Mouse (Mus musculus): ENCODE results near the gene Rfc2.

Gene Rfc2

DNA sequence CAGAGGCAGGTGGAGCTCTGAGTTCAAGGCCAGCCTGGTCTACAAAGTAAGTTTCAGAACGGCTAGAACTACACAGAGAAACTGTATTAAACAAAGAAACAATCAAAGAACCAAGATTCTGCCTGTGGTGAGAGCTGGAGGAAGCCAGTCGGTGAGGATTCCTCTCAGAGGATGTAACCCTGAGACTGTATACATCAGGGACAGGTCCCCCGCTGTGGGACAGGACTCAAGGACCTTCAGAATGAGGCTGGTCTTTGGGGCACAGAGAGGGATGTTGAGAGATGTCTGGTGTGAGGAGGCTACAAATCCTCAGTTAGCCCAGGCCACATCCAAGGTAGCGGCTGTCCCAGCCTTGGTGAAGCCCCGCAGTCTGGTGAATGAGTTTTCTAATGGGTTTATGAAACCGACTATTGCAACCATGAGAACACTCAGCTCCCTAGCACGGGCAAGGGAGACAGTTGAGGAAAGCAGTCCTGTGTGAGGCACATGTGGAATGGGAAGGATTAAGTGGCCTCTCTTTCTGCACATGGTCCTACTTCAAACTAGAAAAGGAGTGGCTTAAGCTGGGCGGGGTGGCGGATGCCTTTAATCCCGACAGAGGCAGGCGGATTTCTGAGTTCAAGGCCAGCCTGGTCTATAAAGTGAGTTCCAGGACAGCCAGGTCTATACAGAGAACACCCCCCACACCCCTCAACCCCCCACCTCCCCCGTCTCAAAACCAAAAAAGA lies 28.9 kb downstream of the Rfc2 start:
- DNase-seq (ENCODE audit: low read depth) = no peak

DNA sequence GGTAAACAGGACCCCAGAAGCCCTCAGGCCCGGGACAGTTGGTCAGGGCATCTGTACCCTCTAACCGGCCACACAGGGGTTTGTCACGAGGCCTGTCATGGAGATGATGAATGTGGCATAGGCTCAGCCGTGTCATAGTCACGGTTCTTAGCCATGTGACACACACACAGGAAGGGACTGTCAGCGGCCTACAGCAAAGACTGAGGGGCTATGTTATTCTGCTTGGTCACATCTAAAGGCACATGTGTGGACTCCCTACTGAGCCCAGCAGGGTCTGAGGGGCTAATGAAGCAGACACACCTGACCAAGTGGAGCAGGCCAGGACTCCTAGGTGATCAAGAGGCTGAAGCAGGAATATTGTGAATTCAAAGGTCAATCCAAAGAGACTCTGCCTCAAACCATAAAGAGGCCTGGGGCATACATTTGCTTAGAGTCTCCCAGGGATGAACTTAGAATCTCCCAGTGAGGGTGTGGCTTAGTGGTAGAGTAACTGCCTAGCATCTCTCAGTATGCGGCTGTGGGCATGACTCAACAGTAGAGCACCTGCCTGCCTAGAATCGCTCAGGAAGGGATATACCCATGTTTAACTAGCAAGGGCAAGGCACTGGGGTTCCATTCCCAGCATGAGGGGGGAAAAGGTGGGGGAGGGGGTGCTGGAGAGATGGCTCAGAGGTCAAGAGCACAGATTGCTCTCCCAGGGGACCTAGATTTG lies 30.8 kb downstream of the Rfc2 start:
- DNase-seq (ENCODE audit: low read depth) = no peak

- no peak for DNase-seq (ENCODE audit: low read depth)
These were observed 32.6 kb downstream of the Rfc2 start for GRCm38 (mm10) chr5:134613727-134614126.

DNA sequence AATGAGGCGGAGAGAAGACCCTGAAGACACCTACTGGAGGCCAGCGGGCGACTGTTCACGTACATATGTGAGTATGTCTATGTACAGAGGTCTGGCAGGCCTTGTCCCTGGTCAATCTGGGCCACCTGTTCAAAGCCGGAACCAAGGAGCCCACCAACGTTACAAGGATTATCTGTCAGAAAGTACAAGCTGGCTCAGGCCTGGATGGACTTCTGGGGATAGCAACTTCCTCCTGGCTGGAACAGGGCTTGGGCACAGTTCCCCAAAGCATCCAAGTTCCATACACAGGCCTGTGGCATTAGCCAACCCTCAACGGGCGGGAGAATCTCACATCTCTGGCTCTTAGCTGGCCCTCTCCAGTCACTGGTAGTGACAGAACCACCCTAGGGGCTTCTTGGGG lies 33.1 kb downstream of the Rfc2 start:
- DNase-seq (ENCODE audit: low read depth) = no peak

DNA sequence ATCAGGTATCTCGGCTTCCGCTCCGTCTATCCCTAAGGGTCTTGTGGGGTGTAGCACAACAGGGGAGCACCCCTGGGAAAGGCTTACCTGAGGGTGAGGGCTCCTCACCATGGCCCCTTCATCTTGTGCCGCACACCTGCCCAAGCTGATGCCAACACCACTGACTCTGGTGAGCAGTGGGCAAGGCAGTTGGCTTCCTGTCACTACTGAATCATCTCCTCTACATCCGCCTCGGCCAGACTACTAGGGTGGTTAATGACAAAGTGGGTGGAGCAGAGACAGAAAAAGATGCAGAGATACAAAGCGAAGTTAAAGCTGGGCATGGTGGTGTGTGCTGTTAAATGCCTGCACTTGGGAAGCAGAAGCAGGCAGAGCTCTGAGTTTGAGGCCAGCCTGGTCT lies 33.6 kb downstream of the Rfc2 start, which contains the start of gene Lat2:
Gene Lat2, minus strand, starts transcription at position 224 of the 400 bp plus-strand sequence.
- DNase-seq (ENCODE audit: low read depth) = no peak

DNA sequence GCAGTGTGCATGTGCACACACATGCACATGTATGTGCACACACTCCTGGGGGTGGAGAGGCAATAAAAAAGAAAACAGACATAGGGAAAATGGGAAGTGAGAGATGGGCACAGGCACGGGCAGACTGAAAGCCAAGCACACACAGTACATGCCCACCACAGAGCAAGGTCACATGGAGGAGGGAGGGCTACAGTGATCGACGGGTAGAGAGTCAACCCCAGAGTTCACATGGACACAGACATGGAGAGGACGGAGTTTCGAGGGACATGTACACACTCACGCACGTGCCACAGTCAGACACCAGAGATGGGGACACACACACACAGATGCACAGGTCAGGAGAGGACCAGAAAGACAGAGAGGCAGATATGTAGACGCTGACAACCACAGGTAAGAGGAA lies 34.2 kb downstream of the Rfc2 start:
- DNase-seq (ENCODE audit: low read depth) = no peak

- DNase-seq (ENCODE audit: low read depth) = no peak
These were observed 34.6 kb downstream of the Rfc2 start for GRCm38 (mm10) chr5:134615780-134616179.

DNA sequence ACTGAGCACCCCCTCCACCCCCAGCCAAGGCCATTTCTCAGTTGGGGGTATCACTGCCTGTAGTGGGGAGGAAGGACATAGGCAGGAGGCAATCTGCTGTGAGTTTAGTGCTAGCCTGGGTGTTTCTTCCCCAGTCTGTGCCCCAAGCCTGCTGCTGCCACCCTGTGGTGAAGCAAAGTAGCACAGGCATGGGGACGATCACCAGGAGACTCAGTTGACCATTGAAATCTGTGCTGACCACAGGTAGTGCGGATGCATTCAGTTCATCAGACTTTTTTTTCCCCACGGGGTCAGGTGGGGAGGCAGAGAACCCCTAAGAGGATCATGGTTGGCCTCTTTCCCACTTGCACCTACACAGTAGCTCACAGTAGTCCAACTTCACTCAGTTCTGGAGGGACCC lies 35.9 kb downstream of the Rfc2 start:
- DNase-seq (ENCODE audit: low read depth) = peak; percentile 40

- DNase-seq (ENCODE audit: low read depth) = no peak
These were observed 39.3 kb downstream of the Rfc2 start for GRCm38 (mm10) chr5:134620457-134620856.

- no peak for DNase-seq (ENCODE audit: low read depth)
These were observed 40.0 kb downstream of the Rfc2 start for GRCm38 (mm10) chr5:134621099-134621640.

GRCm38 (mm10) chr5:134622069-134622468 lies 40.9 kb downstream of the Rfc2 start:
- no peak for DNase-seq (ENCODE audit: low read depth)

- no peak for DNase-seq (ENCODE audit: low read depth)
These were observed 48.3 kb downstream of the Rfc2 start for GRCm38 (mm10) chr5:134629508-134629907.

DNA sequence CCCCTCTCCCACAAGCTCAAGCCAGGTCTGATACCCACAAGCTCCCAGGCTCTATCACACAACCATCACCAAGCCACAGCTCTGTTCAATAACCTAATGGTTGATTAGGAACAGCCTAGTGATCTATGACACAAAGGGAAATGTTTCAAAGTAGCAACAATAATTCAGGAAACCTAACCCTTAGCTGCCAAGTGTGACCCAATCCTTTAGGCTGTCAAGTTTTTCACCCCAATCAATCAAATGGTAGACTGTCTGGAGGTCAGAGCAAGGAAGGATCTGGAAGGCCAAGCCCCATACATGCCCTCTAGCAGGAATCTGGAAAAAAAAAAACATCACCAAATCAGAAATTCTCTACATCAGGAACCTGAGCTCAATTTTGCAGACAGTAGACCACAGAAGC lies 49.7 kb downstream of the Rfc2 start:
- DNase-seq (ENCODE audit: low read depth) = no peak

DNA sequence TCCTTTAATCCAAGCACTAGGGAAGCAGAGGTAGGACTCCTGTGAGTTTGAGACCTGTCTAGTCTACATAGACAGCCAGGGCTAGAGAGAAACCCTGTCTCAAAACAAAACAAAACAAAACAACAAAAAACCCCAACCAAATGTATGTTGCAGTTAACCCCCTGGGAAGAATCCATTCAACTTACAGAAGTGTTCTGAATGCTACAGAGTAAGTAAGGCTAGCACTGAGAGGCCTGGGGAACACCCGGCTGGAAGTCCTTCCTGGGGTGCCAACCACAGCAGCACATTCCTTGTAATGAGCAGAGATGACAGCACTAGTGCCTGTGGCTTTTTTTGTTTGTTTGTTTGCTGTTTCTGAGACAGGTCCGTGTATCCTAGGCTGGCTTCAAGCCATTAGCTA lies 51.7 kb downstream of the Rfc2 start:
- no peak for DNase-seq (ENCODE audit: low read depth)

- no peak for DNase-seq (ENCODE audit: low read depth)
These were observed 56.7 kb downstream of the Rfc2 start for GRCm38 (mm10) chr5:134637820-134638367.

GRCm38 (mm10) chr5:134638461-134639268 lies 57.5 kb downstream of the Rfc2 start:
- DNase-seq (ENCODE audit: low read depth) = no peak

- DNase-seq (ENCODE audit: low read depth) = peak; percentile 85
These were observed 58.1 kb downstream of the Rfc2 start, which contains the start of gene Eif4h for GRCm38 (mm10) chr5:134639269-134639682. TSS of gene Eif4h (minus strand) at chr5:134639490.

DNA sequence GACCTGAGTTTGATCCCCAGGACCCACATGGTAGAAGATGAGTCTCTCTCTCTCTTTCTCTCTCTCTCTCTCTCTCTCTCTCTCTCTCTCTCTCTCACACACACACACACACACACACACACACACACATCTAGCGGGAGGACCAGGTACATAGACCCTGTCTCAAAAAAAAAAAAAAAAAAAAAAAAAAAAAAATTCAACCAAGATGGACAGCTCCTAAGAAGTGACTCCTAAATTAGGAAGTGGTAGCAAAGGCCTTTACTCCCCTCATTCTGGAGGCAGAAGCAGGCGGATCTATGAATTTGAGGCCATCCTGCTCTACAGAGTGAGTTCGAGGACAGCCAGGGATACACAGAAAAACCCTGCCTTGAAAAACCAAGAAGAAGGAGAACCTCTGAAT lies 59.2 kb downstream of the Rfc2 start:
- no peak for DNase-seq (ENCODE audit: low read depth)

- DNase-seq (ENCODE audit: low read depth) = no peak
These were observed 63.0 kb downstream of the Rfc2 start for GRCm38 (mm10) chr5:134644121-134644520.

- no peak for DNase-seq (ENCODE audit: low read depth)
These were observed 63.5 kb downstream of the Rfc2 start for GRCm38 (mm10) chr5:134644643-134645118.

DNA sequence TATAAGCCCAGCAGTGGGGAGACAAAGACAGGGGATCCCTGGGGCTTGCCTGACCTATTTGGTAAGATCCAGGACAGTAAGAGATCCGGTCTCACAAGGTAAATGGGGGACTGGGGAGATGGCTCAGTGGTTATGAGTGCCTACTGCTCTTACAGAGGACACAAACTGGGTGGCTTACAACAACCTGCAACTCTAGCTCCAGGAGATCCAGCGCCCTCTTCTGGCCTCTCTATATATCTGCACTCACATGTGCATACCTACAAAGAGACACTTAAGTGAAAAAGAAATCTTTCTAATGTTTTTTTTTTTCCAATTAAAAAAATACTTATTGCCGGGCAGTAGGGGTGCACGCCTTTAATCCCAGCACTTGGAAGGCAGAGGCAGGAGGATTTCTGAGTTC lies 65.3 kb downstream of the Rfc2 start:
- no peak for DNase-seq (ENCODE audit: low read depth)

- no peak for DNase-seq (ENCODE audit: low read depth)
These were observed 66.2 kb downstream of the Rfc2 start for GRCm38 (mm10) chr5:134647394-134647793.
